Mouse (Mus musculus): ENCODE measurements around the gene Spata18. TPM values are rescaled to one million over a fixed set of nuclear protein-coding genes. Genes with fewer than 3 reads are reported as not detected.

Spata18 gene
- 0.21 TPM in 1 of 2 replicates, not detected in the other for polyA plus RNA-seq (2015; fragmentation: Nextera tagmentation; extraction: Ambion mirVana)

GRCm38 (mm10) chr5:73651061-73651854 is at the start of gene Spata18:
Spata18 (plus strand) TSS chr5:73651379.
- H3K4me3 ChIP-seq, result peak within 1 kb of the TSS; percentile 52
- WGBS, result under 1% methylated on average over 57 of the region's 57 CpGs
- no peaks in the 10 kb centered on the region for H3K9me3 ChIP-seq
- H3K36me3 ChIP-seq, result no peaks in the 10 kb centered on the region
- no peak within 1 kb of the TSS for H3K27ac ChIP-seq
- H3K4me2 ChIP-seq, result peak within 1 kb of the TSS; percentile 96
- peaks cover 33% of the 10 kb centered on the region for H3K4me1 ChIP-seq
- peaks cover 70% of the 10 kb centered on the region for H3K27me3 ChIP-seq
- H3K9ac ChIP-seq, result peak within 1 kb of the TSS; percentile 69
- no peak for ATAC-seq (ENCODE audit: insufficient number of reproducible peaks, insufficient read depth, low FRiP score, low TSS enrichment, low read depth)

GRCm38 (mm10) chr5:73602865-73603264 is 48.3 kb upstream of the Spata18 start:
- Histone ChIP-seq H3K27me3 (no peaks in the 10 kb centered on the region), H3K36me3 (no peaks in the 10 kb centered on the region), H3K27ac (no peak overlapping the region), H3K9me3 (no peaks in the 10 kb centered on the region), H3K9ac (no peak overlapping the region), H3K4me1 (no peaks in the 10 kb centered on the region), H3K4me2 (no peak overlapping the region), H3K4me3 (no peak overlapping the region)
- no peak for ATAC-seq (ENCODE audit: insufficient number of reproducible peaks, insufficient read depth, low FRiP score, low TSS enrichment, low read depth)
- WGBS, result 82% methylated on average over 3 of the region's 3 CpGs

- Histone ChIP-seq H3K4me3 (no peak overlapping the region), H3K27me3 (no peaks in the 10 kb centered on the region), H3K36me3 (no peaks in the 10 kb centered on the region), H3K9me3 (no peaks in the 10 kb centered on the region), H3K4me2 (no peak overlapping the region), H3K4me1 (no peaks in the 10 kb centered on the region), H3K27ac (no peak overlapping the region), H3K9ac (no peak overlapping the region)
- ATAC-seq (ENCODE audit: insufficient number of reproducible peaks, insufficient read depth, low FRiP score, low TSS enrichment, low read depth), result no peak
- WGBS, result 82% methylated on average over 6 of the region's 6 CpGs
These were observed 46.6 kb upstream of the Spata18 start for GRCm38 (mm10) chr5:73604542-73604941.

GRCm38 (mm10) chr5:73604964-73605363 is 46.2 kb upstream of the Spata18 start:
- no peak for ATAC-seq (ENCODE audit: insufficient number of reproducible peaks, insufficient read depth, low FRiP score, low TSS enrichment, low read depth)
- no peaks in the 10 kb centered on the region for H3K27me3 ChIP-seq
- no peak overlapping the region for H3K4me3 ChIP-seq
- 0 out of 2 replicates have a peak, but pooled peaks cover 2% of the 10 kb centered on the region for H3K9me3 ChIP-seq
- no peaks in the 10 kb centered on the region for H3K36me3 ChIP-seq
- 88% methylated on average over 6 of the region's 6 CpGs for WGBS
- no peak overlapping the region for H3K9ac ChIP-seq
- no peaks in the 10 kb centered on the region for H3K4me1 ChIP-seq
- no peak overlapping the region for H3K27ac ChIP-seq
- H3K4me2 ChIP-seq, result no peak overlapping the region

GRCm38 (mm10) chr5:73611071-73611470 is 40.1 kb upstream of the Spata18 start:
- no peak overlapping the region for H3K27ac ChIP-seq
- no peak overlapping the region for H3K4me3 ChIP-seq
- no peaks in the 10 kb centered on the region for H3K36me3 ChIP-seq
- H3K27me3 ChIP-seq, result no peaks in the 10 kb centered on the region
- no peak for ATAC-seq (ENCODE audit: insufficient number of reproducible peaks, insufficient read depth, low FRiP score, low TSS enrichment, low read depth)
- H3K9ac ChIP-seq, result no peak overlapping the region
- H3K4me2 ChIP-seq, result no peak overlapping the region
- no peaks in the 10 kb centered on the region for H3K4me1 ChIP-seq
- H3K9me3 ChIP-seq, result 0 out of 2 replicates have a peak, but pooled peaks cover 3% of the 10 kb centered on the region
- WGBS, result 95% methylated on average over 4 of the region's 4 CpGs

GRCm38 (mm10) chr5:73613296-73613695 is 37.9 kb upstream of the Spata18 start:
- no peaks in the 10 kb centered on the region for H3K27me3 ChIP-seq
- H3K9ac ChIP-seq, result no peak overlapping the region
- 91% methylated on average over 8 of the region's 8 CpGs for WGBS
- ATAC-seq (ENCODE audit: insufficient number of reproducible peaks, insufficient read depth, low FRiP score, low TSS enrichment, low read depth), result no peak
- H3K27ac ChIP-seq, result no peak overlapping the region
- no peaks in the 10 kb centered on the region for H3K4me1 ChIP-seq
- no peaks in the 10 kb centered on the region for H3K36me3 ChIP-seq
- H3K4me3 ChIP-seq, result no peak overlapping the region
- H3K4me2 ChIP-seq, result no peak overlapping the region
- 0 out of 2 replicates have a peak, but pooled peaks cover 3% of the 10 kb centered on the region for H3K9me3 ChIP-seq

- Histone ChIP-seq H3K4me1 (no peaks in the 10 kb centered on the region), H3K4me3 (no peak overlapping the region), H3K36me3 (no peaks in the 10 kb centered on the region), H3K9me3 (no peaks in the 10 kb centered on the region), H3K27ac (no peak overlapping the region), H3K27me3 (no peaks in the 10 kb centered on the region), H3K4me2 (no peak overlapping the region), H3K9ac (no peak overlapping the region)
- ATAC-seq (ENCODE audit: insufficient number of reproducible peaks, insufficient read depth, low FRiP score, low TSS enrichment, low read depth), result no peak
- WGBS, result 48% methylated on average over 7 of the region's 7 CpGs
These were observed 36.0 kb upstream of the Spata18 start for GRCm38 (mm10) chr5:73615211-73615610.

- H3K27me3 ChIP-seq, result no peaks in the 10 kb centered on the region
- WGBS, result 80% methylated on average over 1 of the region's 1 CpGs
- no peak overlapping the region for H3K9ac ChIP-seq
- no peaks in the 10 kb centered on the region for H3K9me3 ChIP-seq
- no peak for ATAC-seq (ENCODE audit: insufficient number of reproducible peaks, insufficient read depth, low FRiP score, low TSS enrichment, low read depth)
- H3K4me1 ChIP-seq, result no peaks in the 10 kb centered on the region
- H3K36me3 ChIP-seq, result no peaks in the 10 kb centered on the region
- no peak overlapping the region for H3K4me3 ChIP-seq
- no peak overlapping the region for H3K27ac ChIP-seq
- no peak overlapping the region for H3K4me2 ChIP-seq
These were observed 32.2 kb upstream of the Spata18 start for GRCm38 (mm10) chr5:73618969-73619368.

GRCm38 (mm10) chr5:73625505-73625904 is 25.7 kb upstream of the Spata18 start:
- ATAC-seq (ENCODE audit: insufficient number of reproducible peaks, insufficient read depth, low FRiP score, low TSS enrichment, low read depth), result no peak
- no peaks in the 10 kb centered on the region for H3K27me3 ChIP-seq
- no peak overlapping the region for H3K27ac ChIP-seq
- H3K36me3 ChIP-seq, result no peaks in the 10 kb centered on the region
- H3K4me2 ChIP-seq, result no peak overlapping the region
- WGBS, result 33% methylated on average over 1 of the region's 1 CpGs
- H3K9ac ChIP-seq, result no peak overlapping the region
- no peaks in the 10 kb centered on the region for H3K4me1 ChIP-seq
- H3K4me3 ChIP-seq, result no peak overlapping the region
- H3K9me3 ChIP-seq, result no peaks in the 10 kb centered on the region

- no peak for ATAC-seq (ENCODE audit: insufficient number of reproducible peaks, insufficient read depth, low FRiP score, low TSS enrichment, low read depth)
- H3K27ac ChIP-seq, result no peak overlapping the region
- no peaks in the 10 kb centered on the region for H3K27me3 ChIP-seq
- no peaks in the 10 kb centered on the region for H3K9me3 ChIP-seq
- no peaks in the 10 kb centered on the region for H3K36me3 ChIP-seq
- H3K9ac ChIP-seq, result no peak overlapping the region
- 75% methylated on average over 7 of the region's 7 CpGs for WGBS
- no peak overlapping the region for H3K4me2 ChIP-seq
- H3K4me1 ChIP-seq, result no peaks in the 10 kb centered on the region
- H3K4me3 ChIP-seq, result no peak overlapping the region
These were observed 24.3 kb upstream of the Spata18 start for GRCm38 (mm10) chr5:73626842-73627241.

GRCm38 (mm10) chr5:73627559-73627958 is 23.6 kb upstream of the Spata18 start:
- no peak overlapping the region for H3K9ac ChIP-seq
- H3K27ac ChIP-seq, result no peak overlapping the region
- no peaks in the 10 kb centered on the region for H3K9me3 ChIP-seq
- no peak overlapping the region for H3K4me2 ChIP-seq
- H3K4me3 ChIP-seq, result no peak overlapping the region
- no peak for ATAC-seq (ENCODE audit: insufficient number of reproducible peaks, insufficient read depth, low FRiP score, low TSS enrichment, low read depth)
- no peaks in the 10 kb centered on the region for H3K27me3 ChIP-seq
- WGBS, result 55% methylated on average over 4 of the region's 4 CpGs
- no peaks in the 10 kb centered on the region for H3K4me1 ChIP-seq
- H3K36me3 ChIP-seq, result no peaks in the 10 kb centered on the region

GRCm38 (mm10) chr5:73627991-73628390 is 23.2 kb upstream of the Spata18 start:
- H3K36me3 ChIP-seq, result 0 out of 2 replicates have a peak, but pooled peaks cover 1% of the 10 kb centered on the region
- no peak for ATAC-seq (ENCODE audit: insufficient number of reproducible peaks, insufficient read depth, low FRiP score, low TSS enrichment, low read depth)
- H3K9me3 ChIP-seq, result no peaks in the 10 kb centered on the region
- H3K9ac ChIP-seq, result no peak overlapping the region
- no peaks in the 10 kb centered on the region for H3K4me1 ChIP-seq
- no peak overlapping the region for H3K4me3 ChIP-seq
- H3K27me3 ChIP-seq, result no peaks in the 10 kb centered on the region
- WGBS, result 77% methylated on average over 15 of the region's 15 CpGs
- H3K4me2 ChIP-seq, result no peak overlapping the region
- no peak overlapping the region for H3K27ac ChIP-seq

All from embryonic facial prominence, embryonic 13.5 days (tissue).